Mouse (Mus musculus): ENCODE measurements at regions not wholly inside any gene's neighbourhood (a gene's known extent, or its start where the extent isn't known, plus 50 kb on each side); places are given as distances from the start of the nearest gene placed in this dataset.
"Not testable (repeated sequence)": the region's sequence is repeated elsewhere in the genome, so short reads cannot be mapped to it uniquely, and the experiment has no call there.

- Histone ChIP-seq H3K9me3 (peaks cover 59% of the 10 kb centered on the region), H3K9ac (replicated peaks) (no peak overlapping the region), H3K36me3 (no peaks in the 10 kb centered on the region), H3K27ac (replicated peaks) (peak overlapping the region; percentile 36), H3K27me3 (no peaks in the 10 kb centered on the region), H3K4me1 (no peaks in the 10 kb centered on the region), H3K4me3 (no peak overlapping the region), H3K4me2 (replicated peaks) (no peak overlapping the region)
- 75% methylated on average over 7 of the region's 7 CpGs for WGBS
- ATAC-seq (replicated peaks), result no peak
Observed at GRCm38 (mm10) chr17:13546669-13547085, 192.3 kb downstream of the Tcp10c start.

GRCm38 (mm10) chr17:13547657-13548360, 193.4 kb downstream of the Tcp10c start:
- peaks cover 59% of the 10 kb centered on the region for H3K9me3 ChIP-seq
- no peak overlapping the region for H3K4me3 ChIP-seq
- no peak overlapping the region for H3K9ac ChIP-seq (replicated peaks)
- WGBS, result 66% methylated on average over 12 of the region's 12 CpGs
- H3K4me2 ChIP-seq (replicated peaks), result no peak overlapping the region
- no peak overlapping the region for H3K27ac ChIP-seq (replicated peaks)
- no peaks in the 10 kb centered on the region for H3K4me1 ChIP-seq
- H3K27me3 ChIP-seq, result no peaks in the 10 kb centered on the region
- H3K36me3 ChIP-seq, result no peaks in the 10 kb centered on the region
- no peak for ATAC-seq (replicated peaks)

GRCm38 (mm10) chr17:13549975-13550895, 195.9 kb downstream of the Tcp10c start:
- Histone ChIP-seq H3K4me2 (replicated peaks) (no peak overlapping the region), H3K27ac (replicated peaks) (0 out of 2 replicates have a peak overlapping the region, but pooled peaks have one; percentile 4), H3K9ac (replicated peaks) (no peak overlapping the region), H3K4me3 (no peak overlapping the region), H3K4me1 (no peaks in the 10 kb centered on the region), H3K27me3 (no peaks in the 10 kb centered on the region), H3K9me3 (peaks cover 41% of the 10 kb centered on the region), H3K36me3 (no peaks in the 10 kb centered on the region)
- WGBS, result 55% methylated on average over 9 of the region's 9 CpGs
- peak; percentile 62 for ATAC-seq (replicated peaks)

GRCm38 (mm10) chr17:13550896-13551267, 196.5 kb downstream of the Tcp10c start:
- not testable (repeated sequence) for H3K4me3 ChIP-seq; H3K4me2 ChIP-seq (replicated peaks); H3K9ac ChIP-seq (replicated peaks); H3K4me1 ChIP-seq; ATAC-seq (replicated peaks); H3K36me3 ChIP-seq; H3K27me3 ChIP-seq; H3K27ac ChIP-seq (replicated peaks)
- H3K9me3 ChIP-seq, result peaks cover 38% of the 10 kb centered on the region

DNA sequence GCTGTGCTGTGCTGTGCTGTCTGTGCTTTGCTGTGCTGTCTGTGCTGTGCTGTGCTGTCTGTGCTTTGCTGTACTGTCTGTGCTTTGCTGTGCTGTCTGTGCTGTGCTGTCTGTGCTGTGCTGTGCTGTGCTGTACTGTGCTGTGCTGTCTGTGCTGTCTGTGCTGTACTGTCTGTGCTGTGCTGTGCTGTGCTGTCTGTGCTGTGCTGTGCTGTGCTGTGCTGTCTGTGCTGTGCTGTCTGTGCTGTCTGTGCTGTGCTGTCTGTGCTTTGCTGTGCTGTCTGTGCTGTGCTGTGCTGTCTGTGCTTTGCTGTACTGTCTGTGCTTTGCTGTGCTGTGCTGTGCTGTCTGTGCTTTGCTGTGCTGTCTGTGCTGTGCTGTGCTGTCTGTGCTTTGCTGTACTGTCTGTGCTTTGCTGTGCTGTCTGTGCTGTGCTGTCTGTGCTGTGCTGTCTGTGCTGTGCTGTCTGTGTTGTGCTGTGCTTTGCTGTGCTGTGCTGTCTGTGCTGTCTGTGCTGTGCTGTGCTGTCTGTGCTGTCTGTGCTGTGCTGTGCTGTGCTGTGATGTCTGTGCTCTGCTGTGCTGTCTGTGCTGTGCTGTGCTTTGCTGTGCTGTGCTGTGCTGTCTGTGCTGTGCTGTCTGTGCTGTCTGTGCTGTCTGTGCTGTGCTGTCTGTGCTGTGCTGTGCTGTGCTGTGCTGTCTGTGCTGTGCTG, 197.5 kb downstream of the Tcp10c start:
- not testable (repeated sequence) for H3K4me1 ChIP-seq; H3K9ac ChIP-seq (replicated peaks); H3K4me2 ChIP-seq (replicated peaks); H3K36me3 ChIP-seq; H3K27ac ChIP-seq (replicated peaks); H3K4me3 ChIP-seq; H3K27me3 ChIP-seq
- peak; percentile 62 for ATAC-seq (replicated peaks)
- peaks cover 31% of the 10 kb centered on the region for H3K9me3 ChIP-seq

- not testable (repeated sequence) for H3K4me2 ChIP-seq (replicated peaks); H3K36me3 ChIP-seq; H3K9ac ChIP-seq (replicated peaks); H3K27me3 ChIP-seq; H3K4me3 ChIP-seq; H3K27ac ChIP-seq (replicated peaks); H3K4me1 ChIP-seq
- peaks cover 25% of the 10 kb centered on the region for H3K9me3 ChIP-seq
- ATAC-seq (replicated peaks), result peak; percentile 57
Observed at GRCm38 (mm10) chr17:13552840-13553239, 198.5 kb downstream of the Tcp10c start.

DNA sequence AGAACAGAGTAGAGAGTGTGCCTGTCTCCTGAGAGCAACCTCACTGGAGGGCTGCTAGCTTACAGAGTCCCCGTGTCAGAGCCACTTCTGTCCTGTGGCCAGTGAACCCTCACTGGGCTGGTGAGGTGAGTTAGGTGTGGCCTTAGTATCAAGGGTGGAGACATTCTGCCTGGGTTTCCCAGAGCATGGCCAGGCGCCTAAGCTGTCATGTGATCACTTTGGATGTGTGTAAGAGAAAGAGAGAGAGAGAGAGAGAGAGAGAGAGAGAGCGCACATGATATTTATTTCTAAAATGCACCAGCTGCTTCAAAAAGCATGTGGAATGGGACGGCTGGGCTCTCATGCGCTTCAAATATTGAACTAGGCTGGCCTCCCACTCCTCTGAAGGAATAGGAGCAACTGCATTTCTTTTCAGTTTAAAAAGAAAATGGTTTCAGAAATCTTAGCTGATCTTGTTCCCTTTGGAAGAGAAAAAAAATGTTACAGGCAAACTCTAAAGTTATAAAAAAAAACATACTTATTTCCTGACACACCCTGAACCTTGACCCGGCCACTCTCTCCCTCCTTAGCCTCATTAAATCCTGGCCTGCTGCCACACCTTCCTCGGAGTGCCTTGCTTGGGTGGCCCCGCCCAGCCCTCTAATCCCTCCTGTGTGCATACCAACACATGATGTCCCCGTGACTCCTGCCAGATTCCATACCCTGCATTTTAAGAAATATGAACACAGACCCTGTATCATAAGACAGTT, 201.1 kb downstream of the Tcp10c start:
- H3K9me3 ChIP-seq, result not testable (repeated sequence)

DNA sequence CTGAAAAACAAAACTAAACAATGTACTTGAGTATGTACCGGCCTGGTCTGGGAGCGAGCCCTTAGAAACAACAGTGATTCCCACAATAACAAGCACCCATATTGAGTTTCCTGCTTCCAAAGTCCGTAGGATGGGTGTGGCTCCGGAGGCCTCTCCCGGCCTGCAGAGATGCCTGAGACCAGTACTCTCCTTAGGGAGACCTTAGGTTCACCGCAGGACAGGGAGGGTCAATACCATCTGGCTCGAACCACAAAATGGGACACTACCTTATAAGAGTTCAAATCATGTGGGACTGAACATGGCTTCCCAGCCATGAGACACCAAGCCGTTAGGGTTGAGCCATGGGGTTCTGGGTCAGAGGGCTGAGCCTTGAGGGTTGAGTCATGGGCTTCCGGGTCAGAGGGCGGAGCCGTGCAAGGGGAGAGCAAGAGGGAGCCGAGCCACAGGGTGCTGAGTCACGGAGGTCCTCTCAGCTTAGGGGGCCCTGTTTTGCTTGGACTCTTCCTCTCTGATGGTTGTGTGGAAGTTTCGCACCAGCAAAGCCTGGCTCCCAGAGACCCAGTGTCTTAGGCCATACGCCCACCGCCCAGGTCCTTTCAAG, 201.8 kb downstream of the Tcp10c start:
- WGBS, result 83% methylated on average over 16 of the region's 16 CpGs
- H3K27ac ChIP-seq (replicated peaks); H3K4me2 ChIP-seq (replicated peaks); H3K9ac ChIP-seq (replicated peaks); ATAC-seq (replicated peaks); H3K9me3 ChIP-seq; H3K4me1 ChIP-seq; H3K27me3 ChIP-seq; H3K4me3 ChIP-seq; H3K36me3 ChIP-seq: not testable (repeated sequence)

More for the DNA sequence above, 201.1 kb downstream of the Tcp10c start:
- not testable (repeated sequence) for H3K4me3 ChIP-seq; H3K9ac ChIP-seq (replicated peaks); H3K27ac ChIP-seq (replicated peaks); H3K4me2 ChIP-seq (replicated peaks); H3K27me3 ChIP-seq; ATAC-seq (replicated peaks); H3K36me3 ChIP-seq; H3K4me1 ChIP-seq
- WGBS, result 27% methylated on average over 9 of the region's 9 CpGs

GRCm38 (mm10) chr17:13558863-13559262, 201.5 kb upstream of the Afdn start:
- Histone ChIP-seq H3K4me3 (no peak overlapping the region), H3K9ac (replicated peaks) (no peak overlapping the region), H3K27me3 (no peaks in the 10 kb centered on the region), H3K4me2 (replicated peaks) (no peak overlapping the region), H3K9me3 (no peaks in the 10 kb centered on the region), H3K27ac (replicated peaks) (no peak overlapping the region), H3K4me1 (peaks cover 5% of the 10 kb centered on the region; the same call in 1 of the 2 replicates), H3K36me3 (no peaks in the 10 kb centered on the region)
- WGBS, result 83% methylated on average over 3 of the region's 3 CpGs
- no peak for ATAC-seq (replicated peaks)

- Histone ChIP-seq H3K9ac (replicated peaks) (no peak overlapping the region), H3K4me2 (replicated peaks) (no peak overlapping the region), H3K27me3 (no peaks in the 10 kb centered on the region), H3K36me3 (no peaks in the 10 kb centered on the region), H3K27ac (replicated peaks) (no peak overlapping the region), H3K4me1 (no peaks in the 10 kb centered on the region), H3K9me3 (no peaks in the 10 kb centered on the region), H3K4me3 (no peak overlapping the region)
- WGBS, result 87% methylated on average over 8 of the region's 8 CpGs
- ATAC-seq (replicated peaks), result no peak
Observed at GRCm38 (mm10) chr17:13561342-13561741, 199.0 kb upstream of the Afdn start.

GRCm38 (mm10) chr17:13562974-13563373, 197.4 kb upstream of the Afdn start:
- Histone ChIP-seq H3K4me2 (replicated peaks) (no peak overlapping the region), H3K9me3 (no peaks in the 10 kb centered on the region), H3K4me1 (no peaks in the 10 kb centered on the region), H3K27me3 (no peaks in the 10 kb centered on the region), H3K36me3 (no peaks in the 10 kb centered on the region), H3K9ac (replicated peaks) (no peak overlapping the region), H3K4me3 (no peak overlapping the region), H3K27ac (replicated peaks) (no peak overlapping the region)
- no peak for ATAC-seq (replicated peaks)
- 85% methylated on average over 2 of the region's 2 CpGs for WGBS

Measured in forebrain, embryonic 15.5 days (tissue).